Mouse (Mus musculus) lung, adult 2 months (tissue): ENCODE results near the gene Pgm2.

Experiments used
- CTCF ChIP-seq: fragments of 200-500 bp; IDR thresholded peaks from 2 replicates; pipeline ENCODE4 v1.5.1; 2011; ENCODE audit warnings: mild to moderate bottlenecking, low read length, control low read depth; ENCODE audit not compliant: insufficient read depth
- POLR2A ChIP-seq: fragments of 200-500 bp; IDR thresholded peaks from 2 replicates; pipeline ENCODE4 v1.6.1; 2011; ENCODE audit warnings: low read depth, mild to moderate bottlenecking, control low read depth, low read length, borderline replicate concordance; ENCODE audit errors: extremely low read depth

GRCm38 (mm10) chr5:64066159-64066558 lies 26.6 kb upstream of the Pgm2 start:
- TF ChIP-seq CTCF (no peak), POLR2A (no peak)
